Mouse (Mus musculus): ENCODE results near the gene Sh2d4b. TPM values are rescaled to one million over a fixed set of nuclear protein-coding genes. Genes with fewer than 3 reads are reported as not detected.

Sh2d4b gene
- polyA plus RNA-seq, 1 experiment from 2014 or later, result 0.79 TPM

GRCm38 (mm10) chr14:40895681-40896080, 2.6 kb upstream of the Sh2d4b start:
- no peak overlapping the region for H3K4me2 ChIP-seq
- ATAC-seq (ENCODE audit: insufficient read depth), result no peak
- no peaks in the 10 kb centered on the region for H3K27me3 ChIP-seq (ENCODE audit: insufficient read depth, low read length)
- no peak for DNase-seq
- H3K9me3 ChIP-seq (ENCODE audit: low read depth, low read length), result no peaks in the 10 kb centered on the region
- TF ChIP-seq CTCF (IDR thresholded peaks at IDR 0.05; ENCODE audit: low read depth), result no peak
- H3K27ac ChIP-seq (ENCODE audit: low read depth), result no peak overlapping the region
- H3K4me1 ChIP-seq (ENCODE audit: insufficient read depth), result 0 out of 2 replicates have a peak, but pooled peaks cover 3% of the 10 kb centered on the region
- no peak overlapping the region for H3K4me3 ChIP-seq (ENCODE audit: low read depth, low read length)
- H3K9ac ChIP-seq, result no peak overlapping the region
- no peaks in the 10 kb centered on the region for H3K36me3 ChIP-seq (ENCODE audit: insufficient read depth)
- 67% methylated on average over 8 of the region's 8 CpGs for WGBS

DNA sequence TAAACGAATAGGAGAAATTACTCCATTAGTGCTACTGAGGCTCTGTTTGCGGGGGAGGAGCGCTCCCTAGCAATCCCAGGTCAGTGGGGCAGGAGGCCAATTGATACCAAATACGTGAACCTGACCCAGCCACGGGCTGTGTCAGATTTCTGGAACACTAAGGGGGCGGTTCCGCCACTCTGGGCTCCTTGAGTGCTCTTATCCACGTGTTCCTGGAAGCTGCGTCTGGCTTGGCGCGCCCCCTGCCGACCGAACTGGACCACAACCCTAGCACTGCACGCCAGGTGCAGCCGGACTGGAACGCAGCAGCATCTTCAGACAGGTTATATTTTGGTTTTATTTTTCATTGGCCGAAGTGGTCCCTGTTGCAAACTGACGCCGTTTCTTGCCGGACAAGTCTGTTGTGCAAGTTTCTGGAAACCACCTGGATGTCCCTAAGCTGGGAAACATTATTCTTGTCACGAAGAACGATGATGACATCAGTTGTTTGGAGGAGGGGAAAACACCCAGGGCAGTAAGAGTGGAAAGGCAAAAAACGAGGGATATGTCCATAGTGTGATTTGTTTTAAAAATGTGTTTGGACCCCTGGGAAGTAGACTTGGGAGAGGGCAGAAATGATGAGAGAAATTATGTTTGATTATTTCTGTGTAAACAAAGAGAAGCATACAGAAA, 1.6 kb upstream of the Sh2d4b start:
- Histone ChIP-seq H3K9ac (no peak overlapping the region), H3K4me2 (peak overlapping the region; percentile 53), H3K27ac (ENCODE audit: low read depth) (no peak overlapping the region), H3K4me3 (ENCODE audit: low read depth, low read length) (no peak overlapping the region), H3K27me3 (ENCODE audit: insufficient read depth, low read length) (no peaks in the 10 kb centered on the region), H3K36me3 (ENCODE audit: insufficient read depth) (no peaks in the 10 kb centered on the region), H3K9me3 (ENCODE audit: low read depth, low read length) (no peaks in the 10 kb centered on the region), H3K4me1 (ENCODE audit: insufficient read depth) (0 out of 2 replicates have a peak, but pooled peaks cover 3% of the 10 kb centered on the region)
- 9% methylated on average over 23 of the region's 23 CpGs for WGBS
- TF ChIP-seq CTCF (IDR thresholded peaks at IDR 0.05; ENCODE audit: low read depth), result peak; percentile 95
- peak; percentile 83 for ATAC-seq (ENCODE audit: insufficient read depth)
- peak; percentile 87 for DNase-seq

- Histone ChIP-seq H3K4me3 (ENCODE audit: low read depth, low read length) (no peak overlapping the region), H3K9me3 (ENCODE audit: low read depth, low read length) (no peaks in the 10 kb centered on the region), H3K4me2 (no peak overlapping the region), H3K27me3 (ENCODE audit: insufficient read depth, low read length) (no peaks in the 10 kb centered on the region), H3K36me3 (ENCODE audit: insufficient read depth) (no peaks in the 10 kb centered on the region), H3K27ac (ENCODE audit: low read depth) (no peak overlapping the region), H3K9ac (no peak overlapping the region), H3K4me1 (ENCODE audit: insufficient read depth) (0 out of 2 replicates have a peak, but pooled peaks cover 3% of the 10 kb centered on the region)
- no peak for ATAC-seq (ENCODE audit: insufficient read depth)
- no peak for TF ChIP-seq CTCF (IDR thresholded peaks at IDR 0.05; ENCODE audit: low read depth)
- WGBS, result 68% methylated on average over 8 of the region's 8 CpGs
- no peak for DNase-seq
Measured at GRCm38 (mm10) chr14:40893884-40894283, 818 bp upstream of the Sh2d4b start.

- H3K4me3 ChIP-seq (ENCODE audit: low read depth, low read length), result no peak overlapping the region
- no peaks in the 10 kb centered on the region for H3K27me3 ChIP-seq (ENCODE audit: insufficient read depth, low read length)
- H3K4me1 ChIP-seq (ENCODE audit: insufficient read depth), result 0 out of 2 replicates have a peak, but pooled peaks cover 3% of the 10 kb centered on the region
- H3K9ac ChIP-seq, result no peak overlapping the region
- H3K36me3 ChIP-seq (ENCODE audit: insufficient read depth), result no peaks in the 10 kb centered on the region
- no peak for DNase-seq
- H3K9me3 ChIP-seq (ENCODE audit: low read depth, low read length), result no peaks in the 10 kb centered on the region
- H3K27ac ChIP-seq (ENCODE audit: low read depth), result no peak overlapping the region
- 81% methylated on average over 7 of the region's 7 CpGs for WGBS
- no peak overlapping the region for H3K4me2 ChIP-seq
- no peak for ATAC-seq (ENCODE audit: insufficient read depth)
- TF ChIP-seq CTCF (IDR thresholded peaks at IDR 0.05; ENCODE audit: low read depth), result no peak
Measured at GRCm38 (mm10) chr14:40892326-40892825, 690 bp downstream of the Sh2d4b start.

DNA sequence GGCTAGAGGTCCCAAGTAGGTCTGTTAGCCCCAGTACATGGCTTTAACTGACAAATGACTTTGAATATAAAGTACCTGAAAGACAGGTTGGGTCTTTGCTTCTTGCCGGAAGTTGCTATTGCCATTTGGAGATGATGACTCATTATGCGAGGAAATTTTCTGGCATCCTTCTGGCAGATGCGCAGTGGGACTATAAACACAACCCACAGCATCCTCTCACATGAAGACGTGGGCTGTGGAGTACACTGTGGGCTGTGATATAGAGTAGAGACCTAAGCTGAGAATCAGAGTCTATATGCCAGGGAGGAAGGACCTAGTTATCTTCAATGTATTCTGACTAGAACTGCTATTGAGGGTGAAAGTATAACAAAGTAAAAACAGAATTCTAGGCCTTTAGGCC, 1.6 kb downstream of the Sh2d4b start:
- TF ChIP-seq CTCF (IDR thresholded peaks at IDR 0.05; ENCODE audit: low read depth), result no peak
- Histone ChIP-seq H3K9ac (no peak overlapping the region), H3K4me3 (ENCODE audit: low read depth, low read length) (no peak overlapping the region), H3K27ac (ENCODE audit: low read depth) (no peak overlapping the region), H3K4me1 (ENCODE audit: insufficient read depth) (0 out of 2 replicates have a peak, but pooled peaks cover 3% of the 10 kb centered on the region), H3K36me3 (ENCODE audit: insufficient read depth) (no peaks in the 10 kb centered on the region), H3K4me2 (no peak overlapping the region), H3K9me3 (ENCODE audit: low read depth, low read length) (no peaks in the 10 kb centered on the region), H3K27me3 (ENCODE audit: insufficient read depth, low read length) (no peaks in the 10 kb centered on the region)
- no peak for ATAC-seq (ENCODE audit: insufficient read depth)
- DNase-seq, result no peak
- WGBS, result 92% methylated on average over 4 of the region's 4 CpGs

DNA sequence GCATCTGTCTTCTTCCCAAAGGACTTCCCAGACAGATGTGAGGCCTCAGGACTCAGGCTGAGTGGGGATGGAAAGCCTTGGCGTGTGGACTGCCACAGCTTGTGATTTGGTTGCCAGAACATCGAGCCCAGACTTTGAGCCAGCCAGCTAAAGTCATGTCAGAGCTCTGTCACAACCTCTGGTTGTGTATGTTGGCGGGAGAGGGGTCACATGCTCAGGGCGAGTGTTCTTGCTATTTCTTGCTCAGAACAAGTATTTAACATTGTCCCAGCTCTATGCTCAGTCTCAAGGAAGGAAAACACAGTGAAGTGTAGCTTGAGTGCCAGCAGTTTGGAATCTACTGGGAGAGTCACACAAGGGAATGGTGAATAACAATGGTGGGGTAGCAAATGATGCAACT, 3.4 kb downstream of the Sh2d4b start:
- Histone ChIP-seq H3K4me3 (ENCODE audit: low read depth, low read length) (no peak overlapping the region), H3K9me3 (ENCODE audit: low read depth, low read length) (no peaks in the 10 kb centered on the region), H3K36me3 (ENCODE audit: insufficient read depth) (no peaks in the 10 kb centered on the region), H3K4me1 (ENCODE audit: insufficient read depth) (0 out of 2 replicates have a peak, but pooled peaks cover 3% of the 10 kb centered on the region), H3K27ac (ENCODE audit: low read depth) (no peak overlapping the region), H3K9ac (no peak overlapping the region), H3K27me3 (ENCODE audit: insufficient read depth, low read length) (no peaks in the 10 kb centered on the region), H3K4me2 (no peak overlapping the region)
- DNase-seq (no peak), ATAC-seq (ENCODE audit: insufficient read depth) (no peak)
- no peak for TF ChIP-seq CTCF (IDR thresholded peaks at IDR 0.05; ENCODE audit: low read depth)
- 48% methylated on average over 4 of the region's 4 CpGs for WGBS

GRCm38 (mm10) chr14:40889181-40889580, 3.9 kb downstream of the Sh2d4b start:
- DNase-seq (no peak), ATAC-seq (ENCODE audit: insufficient read depth) (no peak)
- H3K9ac ChIP-seq, result no peak overlapping the region
- no peaks in the 10 kb centered on the region for H3K9me3 ChIP-seq (ENCODE audit: low read depth, low read length)
- no peaks in the 10 kb centered on the region for H3K4me1 ChIP-seq (ENCODE audit: insufficient read depth)
- H3K27me3 ChIP-seq (ENCODE audit: insufficient read depth, low read length), result no peaks in the 10 kb centered on the region
- H3K4me3 ChIP-seq (ENCODE audit: low read depth, low read length), result no peak overlapping the region
- H3K4me2 ChIP-seq, result no peak overlapping the region
- TF ChIP-seq CTCF (IDR thresholded peaks at IDR 0.05; ENCODE audit: low read depth), result no peak
- 83% methylated on average over 2 of the region's 2 CpGs for WGBS
- no peak overlapping the region for H3K27ac ChIP-seq (ENCODE audit: low read depth)
- no peaks in the 10 kb centered on the region for H3K36me3 ChIP-seq (ENCODE audit: insufficient read depth)
